Mouse (Mus musculus): Measurements from ENCODE around the gene 4930507D05Rik.
"Not testable (repeated sequence)": the region's sequence is repeated elsewhere in the genome, so short reads cannot be mapped to it uniquely, and the experiment has no call there.

Gene 4930507D05Rik

GRCm38 (mm10) chr10:62449364-62450279, at the start of gene 4930507D05Rik, which contains the start of gene Supv3l1:
4930507D05Rik (plus strand) TSS chr10:62449489.
Supv3l1 (minus strand) TSS chr10:62449738.
- DNase-seq (ENCODE audit: low spot score): peak; percentile 76

- DNase-seq (ENCODE audit: low spot score): no peak
These were observed 47.6 kb upstream of the 4930507D05Rik start for GRCm38 (mm10) chr10:62401641-62402111.

GRCm38 (mm10) chr10:62404901-62405300, 44.4 kb upstream of the 4930507D05Rik start:
- DNase-seq (ENCODE audit: low spot score): no peak

- no peak for DNase-seq (ENCODE audit: low spot score)
These were observed 38.3 kb upstream of the 4930507D05Rik start for GRCm38 (mm10) chr10:62410943-62411342.

GRCm38 (mm10) chr10:62411431-62412410, 37.6 kb upstream of the 4930507D05Rik start:
- no peak for DNase-seq (ENCODE audit: low spot score)

- DNase-seq (ENCODE audit: low spot score): no peak
These were observed 36.2 kb upstream of the 4930507D05Rik start for GRCm38 (mm10) chr10:62412906-62413605.

- DNase-seq (ENCODE audit: low spot score): no peak
These were observed 35.7 kb upstream of the 4930507D05Rik start for GRCm38 (mm10) chr10:62413606-62413982.

- DNase-seq (ENCODE audit: low spot score): no peak
These were observed 30.4 kb upstream of the 4930507D05Rik start for GRCm38 (mm10) chr10:62418831-62419356.

GRCm38 (mm10) chr10:62419422-62419821, 29.9 kb upstream of the 4930507D05Rik start:
- no peak for DNase-seq (ENCODE audit: low spot score)

GRCm38 (mm10) chr10:62420399-62420798, 28.9 kb upstream of the 4930507D05Rik start:
- no peak for DNase-seq (ENCODE audit: low spot score)

- DNase-seq (ENCODE audit: low spot score): no peak
These were observed 28.2 kb upstream of the 4930507D05Rik start for GRCm38 (mm10) chr10:62421127-62421526.

GRCm38 (mm10) chr10:62422255-62422654, 27.0 kb upstream of the 4930507D05Rik start, which contains the start of gene Hkdc1:
Hkdc1 (minus strand) TSS chr10:62422491.
- no peak for DNase-seq (ENCODE audit: low spot score)

GRCm38 (mm10) chr10:62425081-62425871, 24.0 kb upstream of the 4930507D05Rik start:
- no peak for DNase-seq (ENCODE audit: low spot score)

- no peak for DNase-seq (ENCODE audit: low spot score)
These were observed 18.9 kb upstream of the 4930507D05Rik start for GRCm38 (mm10) chr10:62430427-62430826.

- no peak for DNase-seq (ENCODE audit: low spot score)
These were observed 971 bp downstream of the 4930507D05Rik start for GRCm38 (mm10) chr10:62450280-62450640.

- DNase-seq (ENCODE audit: low spot score): not testable (repeated sequence)
These were observed 2.7 kb downstream of the 4930507D05Rik start for GRCm38 (mm10) chr10:62452001-62452400.

- DNase-seq (ENCODE audit: low spot score): no peak
These were observed 12.0 kb downstream of the 4930507D05Rik start for GRCm38 (mm10) chr10:62461321-62461720.

- DNase-seq (ENCODE audit: low spot score): no peak
These were observed 20.4 kb downstream of the 4930507D05Rik start for GRCm38 (mm10) chr10:62469736-62470135.

- no peak for DNase-seq (ENCODE audit: low spot score)
These were observed 21.8 kb downstream of the 4930507D05Rik start for GRCm38 (mm10) chr10:62471105-62471504.

- DNase-seq (ENCODE audit: low spot score): no peak
These were observed 25.7 kb downstream of the 4930507D05Rik start for GRCm38 (mm10) chr10:62474944-62475343.
